Mouse (Mus musculus) urinary bladder, postnatal 10 days (tissue): Measurements from ENCODE around the gene Fam193a.
A peak's percentile ranks its signal among the peaks of the same experiment; 100 is the strongest.

ENCODE experiments used
- DNase-seq: peaks from one replicate; pipeline ENCODE4 v3.0.0; 2022; ENCODE audit warnings: low spot score

Fam193a gene

DNA sequence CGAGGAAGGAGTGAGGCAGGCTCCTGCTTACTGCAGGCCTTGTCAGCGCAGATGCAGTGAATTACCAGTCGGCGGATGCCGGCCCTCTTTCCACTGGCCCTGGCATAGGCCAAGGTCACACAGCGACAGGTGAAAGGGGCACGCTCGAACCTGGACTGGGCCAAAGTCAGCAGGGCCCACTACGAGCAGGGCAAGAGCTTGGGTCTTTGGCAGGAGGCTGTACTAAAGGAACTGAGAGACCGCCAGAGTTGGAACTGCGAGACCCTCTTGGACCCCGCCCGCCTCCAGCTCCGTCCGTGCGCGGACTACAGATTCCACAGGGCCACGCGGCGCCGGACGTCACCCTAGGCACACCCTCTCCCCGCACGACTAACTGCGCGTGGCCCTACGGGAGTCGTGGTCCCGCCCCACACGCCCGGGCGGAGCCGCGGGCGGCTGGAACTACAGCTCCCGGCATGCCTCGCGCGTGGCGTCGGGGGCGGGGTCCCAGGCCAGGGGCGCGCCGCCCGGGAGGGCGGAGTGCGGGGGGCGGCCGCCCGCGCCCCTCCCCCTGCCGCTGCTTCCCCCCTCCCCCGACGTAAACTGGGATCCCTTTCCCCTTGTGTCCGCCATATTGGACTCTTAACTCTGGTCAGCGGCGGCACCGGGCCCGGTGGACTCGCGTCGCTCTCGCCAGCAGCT is at the start of gene Fam193a:
Gene Fam193a (plus strand): TSS at position 593 of the 681 bp plus-strand sequence.
- DNase-seq: peak; percentile 83

DNA sequence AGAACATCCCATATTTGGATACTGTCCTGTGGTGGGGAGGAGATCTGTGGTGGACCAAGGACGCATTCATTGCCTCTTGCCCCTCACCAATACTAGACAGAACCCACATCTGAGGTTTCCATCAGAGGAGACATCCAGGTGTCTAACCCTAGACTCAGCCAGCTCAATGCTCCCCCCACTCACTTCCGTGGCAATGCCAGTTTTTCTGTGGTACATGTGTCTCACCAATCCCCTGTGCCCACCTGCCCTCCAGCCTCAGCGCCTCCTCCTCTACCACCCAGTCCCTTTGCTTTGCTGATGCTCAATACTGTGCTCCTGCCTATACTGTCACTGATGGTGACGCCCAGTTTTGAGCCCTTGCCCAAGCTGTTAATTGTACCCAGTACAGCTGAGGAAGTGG is 48.5 kb upstream of the Fam193a start:
- DNase-seq: no peak

DNA sequence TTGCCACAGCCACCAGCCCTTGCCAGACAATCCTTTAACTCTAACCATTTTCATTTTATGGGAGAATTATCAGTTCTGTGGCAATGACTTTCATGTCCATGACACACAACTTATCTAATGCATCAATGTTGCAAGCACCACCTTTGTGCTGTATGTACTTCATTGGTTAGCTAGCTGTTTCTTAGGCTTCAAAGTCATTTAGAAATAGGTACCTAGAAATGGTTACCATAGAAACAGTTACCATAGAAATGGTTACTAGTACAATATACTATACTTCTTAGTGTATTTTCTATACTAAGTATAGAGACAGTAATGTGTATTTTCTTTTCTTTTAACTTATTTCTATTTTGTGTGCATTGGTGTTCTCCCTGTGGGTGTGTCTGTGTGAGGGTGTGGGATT is 44.4 kb upstream of the Fam193a start:
- no peak for DNase-seq

DNA sequence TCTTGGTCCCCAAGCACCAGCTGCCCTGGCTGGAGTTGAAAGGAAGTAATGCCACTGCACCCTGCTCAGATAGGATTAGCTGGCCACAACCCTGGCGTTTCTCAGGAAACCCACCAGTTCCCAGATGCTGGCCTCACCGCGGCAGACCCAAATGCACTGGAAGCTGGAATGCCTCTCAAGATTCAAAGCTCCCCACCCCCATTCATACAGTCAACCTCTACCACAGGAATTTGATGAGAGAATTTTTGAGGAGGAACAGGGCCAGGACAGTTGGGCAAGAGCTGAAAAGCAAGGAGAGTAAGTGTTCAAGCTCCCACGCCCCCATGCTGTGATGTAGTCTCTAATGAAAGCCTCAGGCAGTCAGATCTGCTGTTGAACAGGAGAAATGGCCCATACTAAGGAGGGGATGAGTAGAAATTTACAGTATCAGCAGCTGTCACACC is 43.5 kb upstream of the Fam193a start:
- DNase-seq: no peak

DNA sequence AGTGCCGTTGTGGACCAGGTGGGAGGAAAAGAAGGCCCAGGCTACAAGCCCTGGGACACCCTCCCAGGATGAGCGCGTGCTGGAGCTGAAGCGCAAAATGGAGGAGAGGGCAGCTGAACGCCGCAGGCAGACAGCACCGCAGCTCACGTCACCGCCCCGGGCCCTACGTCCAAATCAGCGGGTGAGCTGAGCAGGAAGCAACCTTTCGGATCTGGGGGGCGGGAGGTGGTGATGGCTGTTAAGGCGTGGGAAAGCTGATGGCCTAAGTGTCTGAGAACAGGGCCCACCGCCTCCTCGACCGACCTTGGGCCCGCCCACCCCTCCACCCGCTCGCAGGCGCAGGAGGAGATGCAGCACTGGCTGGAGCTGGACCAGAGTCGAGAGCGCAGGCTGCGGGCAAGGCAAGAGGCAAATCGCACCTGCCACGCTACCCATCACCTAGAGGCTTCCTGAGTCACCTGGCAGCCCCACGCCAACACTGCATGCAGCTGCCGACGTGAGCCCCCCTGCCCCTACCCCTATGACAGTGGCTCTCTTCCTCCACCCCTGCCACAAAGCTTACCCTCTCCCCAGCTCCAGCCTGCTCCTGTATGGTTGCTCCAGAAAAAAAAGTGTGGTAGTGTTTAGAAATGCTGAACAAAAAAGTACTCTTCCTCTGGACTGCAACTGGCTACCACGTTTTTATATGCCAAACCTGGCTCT is 42.7 kb upstream of the Fam193a start:
- no peak for DNase-seq

DNA sequence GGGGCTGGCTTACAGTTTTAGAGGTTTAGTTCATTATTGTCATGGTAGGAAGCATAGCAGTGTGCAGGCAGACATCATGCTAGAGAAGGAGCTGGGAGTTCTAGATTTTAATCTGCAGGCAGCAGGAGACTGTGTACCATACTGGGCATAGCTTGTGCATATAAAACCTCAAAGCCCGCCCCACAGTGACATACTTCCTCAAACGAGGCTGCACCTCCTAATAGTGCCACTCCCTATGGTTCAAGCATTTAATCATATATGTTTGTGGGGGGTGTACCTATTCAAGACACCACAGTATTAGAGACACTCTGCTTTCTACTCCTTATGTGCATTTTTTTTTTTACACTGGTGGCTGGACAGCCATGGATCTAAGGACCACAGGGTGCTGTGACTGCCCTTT is 39.6 kb upstream of the Fam193a start:
- no peak for DNase-seq

DNA sequence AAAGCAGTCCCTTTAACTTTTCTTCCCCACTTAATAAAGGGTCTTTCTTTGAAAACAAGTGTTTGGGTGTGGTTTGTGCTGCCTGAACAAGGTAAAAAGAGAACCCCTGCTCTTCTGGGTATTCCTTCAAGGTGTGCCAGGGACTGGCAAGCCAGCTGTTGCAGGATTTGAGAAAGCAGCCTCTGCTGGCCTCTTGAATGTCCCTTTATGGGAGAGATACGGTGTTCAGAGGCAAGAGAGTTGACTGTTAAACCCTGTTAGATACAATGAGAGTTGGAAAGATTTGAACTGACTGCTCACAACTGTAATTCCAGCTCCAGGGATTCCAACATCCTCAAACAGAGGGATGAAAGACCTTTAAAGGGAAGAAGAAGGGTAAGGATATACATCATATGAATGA is 35.7 kb upstream of the Fam193a start:
- no peak for DNase-seq

DNA sequence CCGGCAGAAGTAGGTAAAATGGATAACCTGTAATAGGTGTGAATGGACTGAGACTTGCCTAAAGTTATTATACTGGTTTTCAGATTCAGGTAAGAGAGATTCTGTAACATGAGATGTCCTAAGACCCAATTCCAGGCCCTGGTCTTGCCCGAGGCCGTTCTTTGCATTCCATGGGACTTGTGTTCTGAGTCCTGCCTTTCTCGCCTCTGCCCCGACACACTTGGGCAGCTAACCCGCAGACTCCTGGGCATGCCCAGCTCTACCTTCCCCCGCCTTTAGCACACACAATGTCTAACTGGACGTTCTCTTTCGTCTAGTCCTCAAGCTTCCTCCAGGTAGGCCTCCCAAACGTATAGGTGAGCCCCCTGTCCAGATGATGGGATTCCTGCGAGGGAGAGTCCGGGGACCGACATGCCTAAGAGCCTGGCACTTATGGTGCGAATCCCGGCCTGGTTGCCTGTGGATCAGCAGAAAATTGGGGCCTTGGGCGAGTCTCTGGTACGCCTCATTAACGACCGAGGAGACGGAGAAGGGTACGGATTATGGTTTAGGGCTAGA is 34.1 kb upstream of the Fam193a start:
- DNase-seq: no peak

DNA sequence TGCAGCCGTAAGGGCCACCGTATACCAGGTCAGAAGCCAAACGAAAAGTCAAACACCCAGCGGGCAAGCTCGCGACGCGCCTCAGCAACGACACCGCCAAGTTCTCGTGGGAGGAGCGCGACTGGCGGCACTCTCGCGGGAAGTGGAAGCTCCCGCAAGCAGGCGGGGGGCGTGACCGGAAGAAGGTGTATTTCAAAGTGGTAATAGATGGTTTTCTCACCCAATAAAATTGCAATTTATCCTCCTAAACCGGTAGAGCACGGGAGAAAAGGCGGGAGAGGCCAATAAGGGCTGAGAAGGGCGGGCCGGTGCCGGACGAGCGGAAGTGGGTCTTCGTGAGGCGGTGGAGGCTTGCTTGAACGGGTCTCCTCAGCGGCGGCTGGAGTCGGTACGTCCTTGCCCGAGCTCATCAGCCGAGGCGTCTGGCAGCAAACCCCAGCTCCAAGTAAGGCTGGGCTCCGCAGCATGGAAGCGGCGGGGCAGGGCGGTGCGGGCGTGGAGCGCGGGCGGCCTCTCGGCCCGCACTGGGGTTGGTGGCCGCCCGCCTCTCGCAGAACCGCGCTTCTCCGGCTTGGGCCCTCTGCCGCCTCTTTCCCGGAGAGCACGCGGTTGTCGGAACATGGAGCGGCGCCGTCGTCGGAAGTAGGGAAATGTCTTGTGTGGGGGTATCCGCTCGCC is 33.5 kb upstream of the Fam193a start, which contains the start of gene Rnf4:
Gene Rnf4 (plus strand): TSS at position 193 of the 678 bp plus-strand sequence.
- DNase-seq: peak; percentile 88

DNA sequence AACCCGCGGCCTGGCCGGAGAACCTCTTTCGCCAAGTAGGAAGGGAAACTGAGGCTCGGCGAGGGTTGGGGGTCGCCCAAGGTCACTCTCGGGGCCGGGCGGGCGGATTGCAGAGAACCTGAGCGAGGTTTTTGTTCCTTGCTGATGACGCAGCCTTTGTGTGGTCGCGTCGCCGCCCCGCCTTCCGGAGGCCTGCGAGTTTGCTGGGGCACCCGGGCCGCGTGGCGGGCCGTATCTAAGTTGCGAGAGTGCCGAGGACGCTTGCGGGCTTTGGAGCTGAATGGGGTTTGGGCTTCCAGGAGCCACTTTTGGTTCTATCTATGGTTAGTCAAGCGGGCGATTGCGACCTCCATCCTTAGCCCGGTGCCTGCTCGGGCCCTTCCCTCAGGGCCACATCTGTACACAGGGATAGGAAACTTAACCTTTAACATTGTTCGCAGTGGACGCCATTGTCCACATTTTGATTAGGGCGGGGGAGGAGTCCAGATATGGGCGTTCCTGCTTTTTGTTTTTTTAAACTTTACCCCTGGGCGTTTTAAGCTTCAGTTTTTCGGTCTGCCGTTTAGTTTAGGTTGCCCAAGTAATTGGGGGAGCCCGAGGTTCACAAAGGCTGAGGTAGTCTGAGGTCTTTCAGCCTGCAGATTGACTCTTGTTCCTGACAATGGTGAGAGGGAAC is 32.8 kb upstream of the Fam193a start:
- peak; percentile 26 for DNase-seq

DNA sequence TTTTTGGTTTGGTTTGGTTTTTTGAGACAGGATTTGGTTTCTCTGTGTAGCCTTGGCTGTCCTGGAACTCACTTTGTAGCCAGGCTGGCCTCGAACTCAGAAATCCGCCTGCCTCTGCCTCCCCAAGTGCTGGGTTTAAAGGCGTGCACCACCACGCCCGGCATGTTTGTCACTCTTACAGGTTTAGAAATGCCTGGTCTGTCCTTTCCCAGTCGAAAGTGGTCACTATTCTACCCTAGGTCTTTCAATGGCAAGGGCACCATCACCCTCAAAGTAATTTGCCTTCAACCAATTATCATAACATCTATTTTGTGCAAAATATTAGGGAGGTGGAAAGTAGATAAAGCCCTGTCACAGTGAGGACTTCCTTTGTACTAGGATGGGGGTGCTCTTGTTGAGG is 29.5 kb upstream of the Fam193a start:
- DNase-seq: no peak

DNA sequence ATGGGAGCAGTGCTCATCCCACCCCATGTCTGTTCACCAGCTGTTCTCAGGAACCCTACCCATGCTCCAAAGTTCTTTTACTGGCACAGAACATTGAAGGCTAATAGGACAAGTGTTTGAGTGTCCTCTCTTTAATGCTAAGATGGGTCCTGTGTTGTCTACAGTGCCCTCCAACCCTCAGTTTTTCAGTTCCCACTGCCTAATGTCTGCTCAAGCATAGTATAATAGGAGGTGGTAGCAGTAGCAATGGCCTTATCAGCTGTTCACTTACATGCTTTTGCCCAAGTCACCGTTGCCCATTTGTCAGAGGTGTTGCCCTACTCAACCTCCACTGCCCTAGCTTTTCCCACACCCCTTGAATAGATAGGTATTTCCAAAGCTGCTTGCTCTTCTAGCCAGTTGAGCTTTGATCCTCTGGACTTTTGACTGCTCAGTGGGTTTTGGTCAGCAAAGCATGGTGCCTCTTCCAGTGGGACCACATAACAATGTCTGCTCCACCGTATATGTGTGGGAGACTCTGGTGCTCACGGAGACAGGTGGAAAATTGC is 17.6 kb upstream of the Fam193a start:
- no peak for DNase-seq

DNA sequence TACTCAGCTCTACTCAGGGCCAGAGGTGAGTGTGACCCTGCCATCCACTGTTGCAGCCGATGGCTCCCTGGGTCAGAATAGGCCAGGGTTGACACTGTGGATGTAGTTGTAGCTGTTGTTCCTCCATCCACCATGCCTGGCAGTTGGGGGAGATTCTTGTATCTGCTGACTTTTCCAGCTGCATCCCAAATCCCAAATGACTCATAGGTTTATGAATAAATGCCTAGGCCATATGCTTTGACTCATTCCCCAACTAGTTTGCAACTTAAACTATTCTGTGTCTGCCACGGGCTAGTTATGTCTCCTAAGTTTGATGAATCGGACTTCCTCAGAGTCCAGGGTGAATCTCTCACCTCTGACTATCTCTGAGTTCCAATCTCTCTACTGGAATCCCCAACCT is 9.5 kb upstream of the Fam193a start:
- no peak for DNase-seq

DNA sequence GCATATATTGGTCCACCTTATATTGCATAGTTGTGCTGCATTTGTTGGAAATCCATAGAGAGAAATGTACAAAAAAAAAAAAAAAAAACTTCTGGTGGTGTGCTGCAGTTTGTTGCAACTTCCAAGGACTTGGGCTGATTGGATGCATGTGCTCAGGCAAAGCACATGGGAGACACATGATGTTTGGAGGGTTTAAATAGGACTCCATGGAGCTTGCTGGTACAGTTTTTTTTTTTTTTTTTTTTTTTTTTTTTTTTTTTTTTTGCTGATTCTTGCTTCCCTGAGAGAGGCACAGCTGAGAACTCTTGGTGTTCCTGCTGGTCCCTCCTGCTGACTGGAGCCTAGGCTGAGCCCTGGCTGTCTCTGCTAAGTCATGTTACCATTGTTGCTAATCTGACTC is 6.6 kb upstream of the Fam193a start:
- DNase-seq: no peak

DNA sequence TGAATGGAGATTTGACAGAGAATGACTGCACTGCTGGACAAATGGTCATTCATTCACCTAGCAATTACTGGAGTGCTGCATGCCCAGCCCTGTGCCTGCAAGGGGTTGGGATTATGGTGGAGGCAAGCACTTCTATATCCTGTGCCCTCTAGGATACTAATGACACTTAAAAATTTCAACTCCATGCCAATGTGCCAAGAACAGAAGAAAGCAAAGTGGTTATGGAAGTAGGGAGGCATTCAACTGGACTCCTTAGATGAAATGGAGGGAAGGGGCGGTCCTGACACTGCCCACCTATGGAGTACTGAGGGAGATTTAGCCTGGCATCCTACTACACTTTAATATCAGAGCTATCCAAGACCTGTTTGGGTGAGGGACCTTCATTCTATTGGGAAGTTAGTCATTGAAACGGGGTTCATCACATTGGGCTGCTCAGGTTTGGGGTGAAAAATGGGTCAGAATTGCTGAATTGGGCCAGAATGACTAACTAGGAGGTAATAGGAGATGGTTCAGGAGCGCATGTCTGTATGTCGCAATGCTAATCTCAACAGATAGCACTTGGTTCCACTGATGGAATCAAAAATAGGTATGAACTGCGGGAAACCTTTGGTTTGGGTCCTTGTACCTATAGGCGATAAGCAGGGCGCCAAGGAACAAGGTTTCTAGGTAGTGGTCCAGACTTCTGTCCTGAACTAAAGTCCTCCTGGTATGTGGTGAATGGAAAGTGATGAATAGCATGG is 1.0 kb upstream of the Fam193a start:
- no peak for DNase-seq

DNA sequence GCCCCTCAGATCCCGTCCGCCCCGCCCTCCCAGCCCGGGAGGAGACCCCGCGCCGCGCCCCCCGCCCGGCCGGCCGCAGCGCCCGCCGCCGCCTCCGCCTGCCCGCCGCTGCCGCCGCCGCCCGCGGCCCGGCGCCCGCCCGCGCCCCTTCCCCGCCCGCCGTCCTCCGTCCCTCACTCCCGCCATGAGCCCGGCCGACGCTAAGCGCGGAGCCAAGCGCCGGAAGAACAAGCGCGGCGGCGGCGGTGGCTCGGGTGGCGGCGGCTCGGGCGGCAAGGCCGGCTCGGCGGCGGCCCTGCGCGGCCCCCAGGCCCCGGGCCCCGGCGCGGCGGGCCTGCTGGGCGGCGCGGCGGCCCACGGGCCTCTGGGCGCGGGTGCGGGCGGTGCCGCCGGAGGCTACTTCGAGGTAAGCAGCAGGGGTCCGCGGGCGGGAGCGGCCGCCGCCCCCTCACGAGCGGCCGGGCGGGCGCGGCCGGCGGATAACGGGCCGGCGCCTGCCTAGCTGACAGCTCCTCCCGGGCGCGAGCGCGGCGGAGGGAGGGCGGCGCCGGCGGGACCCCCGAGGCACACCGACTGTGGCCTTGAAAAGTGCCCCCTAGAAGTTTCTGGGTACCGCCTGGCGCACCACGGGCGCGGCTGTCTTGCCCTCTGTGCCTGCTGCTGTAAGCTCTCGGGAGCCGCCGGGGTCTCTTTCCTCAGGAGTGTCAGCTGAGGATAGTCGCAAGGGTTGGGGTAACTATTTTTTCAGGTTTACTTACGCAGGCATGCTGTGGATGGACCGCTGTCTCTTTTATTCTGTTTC is 490 bp downstream of the Fam193a start:
- DNase-seq: peak; percentile 9

DNA sequence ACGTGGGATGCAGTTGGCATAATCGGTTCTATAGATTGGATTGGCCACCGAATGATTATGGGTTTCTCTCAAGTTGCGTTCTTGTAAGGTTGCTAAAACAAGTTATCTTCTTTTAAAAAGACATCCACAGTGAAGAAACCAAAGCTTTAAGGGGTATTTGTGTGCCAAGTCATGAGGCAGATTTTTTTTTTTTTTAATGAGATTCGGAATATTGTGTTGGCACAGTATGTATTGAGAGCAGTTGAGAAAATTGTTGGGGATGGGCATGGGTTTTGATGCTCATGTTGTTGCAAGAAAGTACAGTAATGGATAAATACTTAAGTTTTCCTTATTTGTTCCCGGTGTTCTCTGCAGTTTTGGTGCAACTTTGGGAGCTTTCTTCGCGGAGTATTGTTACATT is 1.1 kb downstream of the Fam193a start:
- no peak for DNase-seq

DNA sequence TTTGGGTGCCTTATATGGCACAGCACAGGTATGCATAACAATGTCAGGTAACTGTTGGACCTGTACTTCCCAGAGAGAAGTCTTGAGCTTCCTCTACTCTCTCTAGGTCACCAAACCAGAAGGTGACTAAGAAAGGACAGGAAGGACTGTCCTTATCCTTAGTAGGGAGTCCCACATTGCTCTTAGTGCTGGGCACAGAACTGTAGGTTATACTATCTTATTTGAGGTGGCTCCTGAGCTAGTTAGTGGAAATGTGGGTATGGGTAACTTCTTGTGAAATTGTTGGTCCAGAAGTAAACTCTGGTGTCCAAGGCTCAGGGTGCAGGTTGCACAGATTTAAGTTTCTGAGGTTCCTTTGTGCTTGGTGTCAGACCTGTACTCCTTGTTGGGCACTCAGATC is 2.4 kb downstream of the Fam193a start:
- no peak for DNase-seq

DNA sequence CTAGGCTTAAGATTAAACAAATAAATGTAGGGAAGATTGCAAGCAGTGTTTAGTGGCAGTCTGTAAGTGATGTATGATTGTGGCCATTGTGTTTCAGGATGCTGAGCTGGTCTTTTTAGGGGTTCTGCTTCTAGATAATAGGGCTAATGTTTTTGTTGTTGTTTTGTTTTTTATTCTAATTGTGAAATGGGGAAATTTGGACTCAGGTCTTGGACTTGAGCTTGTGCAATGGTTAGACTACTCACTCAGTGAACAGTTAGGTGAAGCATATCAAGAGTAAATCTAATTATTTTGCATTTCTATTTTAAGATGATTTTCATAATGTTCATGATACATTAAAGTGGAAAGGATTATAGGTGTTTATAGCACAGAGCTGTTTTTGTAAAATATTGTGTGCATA is 2.8 kb downstream of the Fam193a start:
- no peak for DNase-seq

DNA sequence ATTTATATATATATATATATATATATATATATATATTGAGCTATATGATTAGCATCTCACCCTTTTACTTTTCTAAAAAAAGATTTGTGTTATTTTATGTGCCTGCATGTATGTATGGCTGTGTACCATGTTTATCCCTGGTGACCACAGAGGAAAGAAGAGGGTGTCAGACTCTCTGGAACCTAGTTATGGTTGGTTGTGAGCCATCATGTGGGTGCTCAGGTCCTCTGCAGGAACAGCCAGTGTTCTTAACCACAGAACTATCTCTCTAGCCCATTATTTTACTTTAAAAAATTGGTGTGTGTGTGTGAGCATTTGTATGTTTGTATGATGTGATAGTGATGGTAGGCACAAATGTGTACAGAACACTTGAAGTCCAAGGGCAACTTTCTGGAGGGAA is 9.1 kb downstream of the Fam193a start:
- DNase-seq: no peak
